Mouse (Mus musculus): ENCODE data around the gene Armh2.
A peak's percentile ranks its signal among the peaks of the same experiment; 100 is the strongest.
"Not testable (repeated sequence)": the region's sequence is repeated elsewhere in the genome, so short reads cannot be mapped to it uniquely, and the experiment has no call there.

Gene Armh2

GRCm38 (mm10) chr13:24759451-24759850, 18.4 kb downstream of the Armh2 start:
- DNase-seq = no peak

- DNase-seq = peak; percentile 16
These were observed 19.4 kb downstream of the Armh2 start for GRCm38 (mm10) chr13:24760351-24760870.

GRCm38 (mm10) chr13:24761083-24761402, 20.0 kb downstream of the Armh2 start:
- no peak for DNase-seq

- DNase-seq = peak; percentile 83
These were observed 20.6 kb downstream of the Armh2 start, which contains the start of gene Gmnn for GRCm38 (mm10) chr13:24761403-24762227. Gmnn (minus strand) TSS chr13:24761923.

GRCm38 (mm10) chr13:24762254-24762653, 21.2 kb downstream of the Armh2 start:
- no peak for DNase-seq

GRCm38 (mm10) chr13:24767809-24768208, 26.8 kb downstream of the Armh2 start:
- DNase-seq = not testable (repeated sequence)

GRCm38 (mm10) chr13:24771482-24771881, 30.4 kb downstream of the Armh2 start:
- DNase-seq = not testable (repeated sequence)

- peak; percentile 80 for DNase-seq
These were observed 35.3 kb downstream of the Armh2 start for GRCm38 (mm10) chr13:24776146-24776844.

GRCm38 (mm10) chr13:24778026-24778425, 37.0 kb downstream of the Armh2 start:
- no peak for DNase-seq

GRCm38 (mm10) chr13:24778706-24779380, 37.8 kb downstream of the Armh2 start:
- no peak for DNase-seq

- DNase-seq = no peak
These were observed 40.9 kb downstream of the Armh2 start for GRCm38 (mm10) chr13:24781916-24782315.

- DNase-seq = peak; percentile 78
These were observed 45.0 kb downstream of the Armh2 start for GRCm38 (mm10) chr13:24786014-24786490.

- no peak for DNase-seq
These were observed 46.4 kb downstream of the Armh2 start for GRCm38 (mm10) chr13:24787477-24787876.

- DNase-seq = no peak
These were observed 50.3 kb downstream of the Armh2 start for GRCm38 (mm10) chr13:24791349-24791748.

- no peak for DNase-seq
These were observed 51.5 kb downstream of the Armh2 start for GRCm38 (mm10) chr13:24792411-24793045.

Data from cerebellum, adult 9-10 months (tissue).